18 mouse cellular contexts compared by ENCODE assay signal in the genomic region with DNA sequence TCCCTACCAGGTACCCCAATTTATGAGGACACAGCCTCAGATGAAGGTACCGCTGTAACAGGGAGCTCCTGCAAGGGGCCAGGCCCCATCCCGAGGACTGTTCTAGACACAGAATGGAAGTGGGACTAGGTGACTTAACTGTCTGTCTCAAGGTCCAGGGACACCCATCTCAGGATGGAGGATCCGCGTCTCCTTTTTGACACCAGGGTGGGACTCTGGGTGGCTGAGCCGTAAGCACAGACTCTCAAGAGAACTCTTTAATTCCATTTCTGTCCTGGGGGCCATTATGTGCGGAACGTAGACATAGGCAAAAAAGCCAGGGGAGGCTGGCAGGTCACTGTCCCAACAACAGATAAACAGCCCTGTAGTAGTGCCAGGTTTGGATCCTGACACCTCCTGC. TPM values are rescaled to one million over a fixed set of nuclear protein-coding genes. Genes with fewer than 3 reads are reported as not detected.
DNase-seq lines count a peak whose midpoint lies in the region; ATAC-seq and TF ChIP-seq lines count a peak whose summit lies in the region.
"Had no signal": no experiment of that assay in that cellular context is flagged by ENCODE, and none has a peak within 500 bp of the region (broad histone marks: within the 10 kb centered on the region; RNA-seq: fewer than 3 reads in every experiment).

No protein-coding gene starts in this region.

- TF ChIP-seq CTCF in heart, postnatal 0 days (IDR thresholded peaks at IDR 0.05; ENCODE audit: low read depth) = no peak
- TF ChIP-seq CTCF in spleen, adult 2 months (IDR thresholded peaks at IDR 0.05; ENCODE audit: extremely low read depth, insufficient read depth, insufficient read length, insufficient replicate concordance) = no peak
- no peak for TF ChIP-seq CTCF in intestine, postnatal 0 days (IDR thresholded peaks at IDR 0.05; ENCODE audit: low read depth)

- 76% methylated on average over 7 of the region's 7 CpGs for WGBS in heart, postnatal 0 days
- 80% methylated on average over 7 of the region's 7 CpGs for WGBS in spleen, adult 2 months
- WGBS in intestine, postnatal 0 days = 56% methylated on average over 7 of the region's 7 CpGs
- WGBS in stomach, embryonic 15.5 days = 73% methylated on average over 7 of the region's 7 CpGs

- H3K4me2 ChIP-seq in heart, postnatal 0 days (ENCODE audit: low read depth, low read length) = no peak overlapping the region
- peak overlapping the region; percentile 21 for H3K4me2 ChIP-seq in intestine, postnatal 0 days (replicated peaks; ENCODE audit: low read depth)
- no peak overlapping the region for H3K4me2 ChIP-seq in stomach, embryonic 15.5 days
- H3K4me2 ChIP-seq: embryonic facial prominence, embryonic 12.5 days; limb, embryonic 12.5 days had no signal

- H3K9me3 ChIP-seq in heart, postnatal 0 days (replicated peaks; ENCODE audit: control insufficient read depth, low read length) = no peaks in the 10 kb centered on the region
- H3K9me3 ChIP-seq in intestine, postnatal 0 days (ENCODE audit: control insufficient read depth) = no peaks in the 10 kb centered on the region
- H3K9me3 ChIP-seq in stomach, embryonic 15.5 days = no peaks in the 10 kb centered on the region
- H3K9me3 ChIP-seq: embryonic facial prominence, embryonic 12.5 days; limb, embryonic 12.5 days had no signal

- DNase-seq in heart, postnatal 0 days (ENCODE audit: low spot score) = no peak
- no peak for DNase-seq in heart, postnatal 10 days
- no peak for DNase-seq in spleen, adult 2 months (ENCODE audit: low read depth in 1 of 2, low spot score in 2 of 2)
- DNase-seq in spleen, adult 18-20 months = no peak
- no peak for DNase-seq in spleen, postnatal 36 days (ENCODE audit: low spot score in 2 of 2)
- DNase-seq in lung, postnatal 4 days = no peak
- DNase-seq: gastrocnemius, postnatal 10 days; kidney, postnatal 14 days; right cerebral cortex, postnatal 4 days had no signal

- ATAC-seq in heart, postnatal 0 days (ENCODE audit: insufficient read depth, low read depth) = no peak
- ATAC-seq in intestine, postnatal 0 days = no peak
- ATAC-seq in stomach, embryonic 15.5 days (ENCODE audit: insufficient read depth, low FRiP score, low read depth) = no peak
- ATAC-seq: CD4-positive, CD25-positive, alpha-beta regulatory T cell, adult 4 months; forebrain, embryonic 14.5 days; hindbrain, postnatal 0 days; Patski had no signal

- H3K4me3 ChIP-seq in heart, postnatal 0 days (ENCODE audit: low read depth, low read length) = no peak overlapping the region
- no peak overlapping the region for H3K4me3 ChIP-seq in spleen, adult 2 months (ENCODE audit: extremely low read depth, insufficient read depth, insufficient read length)
- no peak overlapping the region for H3K4me3 ChIP-seq in intestine, postnatal 0 days (ENCODE audit: low read depth, low read length)
- H3K4me3 ChIP-seq in stomach, embryonic 15.5 days (replicated peaks) = no peak overlapping the region
- H3K4me3 ChIP-seq: embryonic facial prominence, embryonic 12.5 days; limb, embryonic 12.5 days had no signal

- H3K9ac ChIP-seq in heart, postnatal 0 days (replicated peaks; ENCODE audit: low read depth, low read length) = no peak overlapping the region
- H3K9ac ChIP-seq in intestine, postnatal 0 days (ENCODE audit: low read depth, low read length) = no peak overlapping the region
- H3K9ac ChIP-seq in stomach, embryonic 15.5 days = no peak overlapping the region
- H3K9ac ChIP-seq: embryonic facial prominence, embryonic 12.5 days; limb, embryonic 12.5 days had no signal

- peaks cover 8% of the 10 kb centered on the region; the same call in 1 of the 2 replicates for H3K36me3 ChIP-seq in heart, postnatal 0 days (replicated peaks; ENCODE audit: control insufficient read depth, insufficient read depth, low read length)
- H3K36me3 ChIP-seq in spleen, adult 2 months (ENCODE audit: control insufficient read depth, insufficient read depth, low read length) = no peaks in the 10 kb centered on the region; the same call in 1 of the 2 replicates
- H3K36me3 ChIP-seq in intestine, postnatal 0 days (ENCODE audit: control insufficient read depth, insufficient read depth) = no peaks in the 10 kb centered on the region; the same call in 1 of the 2 replicates
- H3K36me3 ChIP-seq in stomach, embryonic 15.5 days = no peaks in the 10 kb centered on the region
- H3K36me3 ChIP-seq: embryonic facial prominence, embryonic 12.5 days; limb, embryonic 12.5 days had no signal

- H3K4me1 ChIP-seq in heart, postnatal 0 days (ENCODE audit: control insufficient read depth, insufficient read depth) = peaks cover 40% of the 10 kb centered on the region
- peaks cover 10% of the 10 kb centered on the region; the same call in 1 of the 2 replicates for H3K4me1 ChIP-seq in spleen, adult 2 months (ENCODE audit: control insufficient read depth, insufficient read depth, insufficient read length)
- H3K4me1 ChIP-seq in intestine, postnatal 0 days (replicated peaks; ENCODE audit: control insufficient read depth, insufficient read depth, low read length) = peaks cover 13% of the 10 kb centered on the region
- H3K4me1 ChIP-seq in stomach, embryonic 15.5 days = peaks cover 70% of the 10 kb centered on the region

- TF ChIP-seq EP300 in heart, postnatal 0 days (IDR thresholded peaks at IDR 0.05; ENCODE audit: low read depth) = no peak

- TF ChIP-seq POLR2A in spleen, adult 2 months (IDR thresholded peaks at IDR 0.05; ENCODE audit: low read depth, low read length) = no peak

- H3K27ac ChIP-seq in heart, postnatal 0 days (ENCODE audit: low read depth) = peak overlapping the region; percentile 35
- H3K27ac ChIP-seq in spleen, adult 2 months (ENCODE audit: insufficient read depth, low read length) = peak overlapping the region; percentile 48; the same call in 1 of the 2 replicates
- H3K27ac ChIP-seq in intestine, postnatal 0 days (ENCODE audit: low read depth, low read length) = peak overlapping the region; percentile 60; the same call in 1 of the 2 replicates
- peak overlapping the region; percentile 86 for H3K27ac ChIP-seq in stomach, embryonic 15.5 days
- H3K27ac ChIP-seq: embryonic facial prominence, embryonic 12.5 days; hindbrain, postnatal 0 days; limb, embryonic 12.5 days had no signal

- H3K27me3 ChIP-seq in heart, postnatal 0 days (ENCODE audit: control insufficient read depth, insufficient read depth, low read length) = no peaks in the 10 kb centered on the region
- no peaks in the 10 kb centered on the region for H3K27me3 ChIP-seq in spleen, adult 2 months (ENCODE audit: control insufficient read depth, insufficient read depth, low read length)
- no peaks in the 10 kb centered on the region for H3K27me3 ChIP-seq in intestine, postnatal 0 days (replicated peaks; ENCODE audit: control insufficient read depth, insufficient read depth, low read length)
- H3K27me3 ChIP-seq in stomach, embryonic 15.5 days (replicated peaks) = no peaks in the 10 kb centered on the region
- H3K27me3 ChIP-seq: Patski had no signal

- intact Hi-C loops in heart, postnatal 10 days (cut with DNase I) = no loop called here

RNA-seq across cellular contexts. Expression of gene Trhr2, which starts 38.4 kb away (rescaled TPM):
- total RNA-seq in heart, postnatal 0 days (2014; rRNA removed; ENCODE audit: low replicate concordance) = not detected in 2 replicates
- not detected in 2 replicates for polyA plus RNA-seq in heart, postnatal 0 days (2015; fragmentation: Nextera tagmentation; extraction: Ambion mirVana)
- total RNA-seq in heart, postnatal 10 days (2021) = not detected
- 0.12 TPM in 1 of 2 replicates, not detected in the other for polyA plus RNA-seq in spleen, adult 2 months (2012; rRNA removed)
- not detected in 2 replicates for polyA plus RNA-seq in intestine, postnatal 0 days (2015; fragmentation: Nextera tagmentation; extraction: Ambion mirVana)
- not detected in 2 replicates for polyA plus RNA-seq in stomach, embryonic 15.5 days (2015; fragmentation: Nextera tagmentation; extraction: Ambion mirVana)
- total RNA-seq: adrenal gland, adult 18-20 months; gastrocnemius, postnatal 10 days had no signal
- polyA plus RNA-seq: CD4-positive, CD25-positive, alpha-beta regulatory T cell, adult 4 months; forebrain, embryonic 14.5 days; limb, embryonic 12.5 days had no signal

RNA-seq across cellular contexts. Expression of gene Zfpm1, which starts 40.2 kb away (rescaled TPM):
- total RNA-seq in heart, postnatal 0 days (2014; rRNA removed; ENCODE audit: low replicate concordance) = 28.4 and 45.3 TPM in 2 replicates
- 2.3 and 2.5 TPM in 2 replicates for polyA plus RNA-seq in heart, postnatal 0 days (2015; fragmentation: Nextera tagmentation; extraction: Ambion mirVana)
- 10 to 100 TPM; 35.3 to 38.0 TPM for total RNA-seq in heart, postnatal 10 days (2021)
- 73.3 and 113 TPM in 2 replicates for polyA plus RNA-seq in spleen, adult 2 months (2012; rRNA removed)
- polyA plus RNA-seq in intestine, postnatal 0 days (2015; fragmentation: Nextera tagmentation; extraction: Ambion mirVana) = 7.7 and 9.8 TPM in 2 replicates
- polyA plus RNA-seq in stomach, embryonic 15.5 days (2015; fragmentation: Nextera tagmentation; extraction: Ambion mirVana) = 5.6 and 5.7 TPM in 2 replicates

RNA-seq across cellular contexts. Expression of gene Zc3h18, which starts 54.3 kb away (rescaled TPM):
- total RNA-seq in heart, postnatal 0 days (2014; rRNA removed; ENCODE audit: low replicate concordance) = 8.4 and 23.1 TPM in 2 replicates
- polyA plus RNA-seq in heart, postnatal 0 days (2015; fragmentation: Nextera tagmentation; extraction: Ambion mirVana) = 13.9 and 14.4 TPM in 2 replicates
- 10 to 100 TPM; 25.5 to 27.5 TPM for total RNA-seq in heart, postnatal 10 days (2021)
- polyA plus RNA-seq in spleen, adult 2 months (2012; rRNA removed) = 29.1 and 30.2 TPM in 2 replicates
- 24.0 and 26.1 TPM in 2 replicates for polyA plus RNA-seq in intestine, postnatal 0 days (2015; fragmentation: Nextera tagmentation; extraction: Ambion mirVana)
- polyA plus RNA-seq in stomach, embryonic 15.5 days (2015; fragmentation: Nextera tagmentation; extraction: Ambion mirVana) = 48.7 and 48.9 TPM in 2 replicates

Comparison
In these comparisons a context has a peak if more than half of its experiments do, and no peak if none do; other contexts are left out.
1. H3K27ac ChIP-seq: peak in every context shown above with its lines; median percentile 86 in stomach, embryonic 15.5 days; 60 in intestine, postnatal 0 days; 48 in spleen, adult 2 months; 35 in heart, postnatal 0 days.